Mouse (Mus musculus) left cerebral cortex, adult 2 months (tissue): ENCODE data around the gene Myrip. TPM values are rescaled to one million over a fixed set of nuclear protein-coding genes. Genes with fewer than 3 reads are reported as not detected.

Experiments used
- DNase-seq, 2 experiments: peaks; one replicate each; pipeline ENCODE4 v3.0.0; 2021 to 2022; ENCODE audit warnings: low spot score in 2 of 2, mixed read lengths in 1 of 2; ENCODE audit errors: extremely low spot score in 1 of 2
- H3K27ac ChIP-seq: fragments of 200-600 bp; 2 replicates; pipeline ENCODE4 v1.8.1; 2022
- H3K4me3 ChIP-seq: fragments of 200-600 bp; 2 replicates; pipeline ENCODE4 v1.8.1; 2022
- CTCF ChIP-seq: fragments of 200-600 bp; IDR thresholded peaks from 2 replicates; pipeline ENCODE4 v1.8.1; 2022; ENCODE audit warnings: antibody characterized with exemption, mild to moderate bottlenecking, moderate library complexity
- intact Hi-C: fragments of 180-260 bp; cut with DNase I; formaldehyde crosslinking; loops from one replicate; pipeline ENCODE4 v1.15.1; 2025
- total RNA-seq, 2 experiments: library from RNA; stranded (reverse); gene quantifications; 2 replicates each; pipeline ENCODE4 v1.2.3; 2021

Gene Myrip
- total RNA-seq, 2 experiments from 2014 or later = 86.1 to 91.1 TPM

DNA sequence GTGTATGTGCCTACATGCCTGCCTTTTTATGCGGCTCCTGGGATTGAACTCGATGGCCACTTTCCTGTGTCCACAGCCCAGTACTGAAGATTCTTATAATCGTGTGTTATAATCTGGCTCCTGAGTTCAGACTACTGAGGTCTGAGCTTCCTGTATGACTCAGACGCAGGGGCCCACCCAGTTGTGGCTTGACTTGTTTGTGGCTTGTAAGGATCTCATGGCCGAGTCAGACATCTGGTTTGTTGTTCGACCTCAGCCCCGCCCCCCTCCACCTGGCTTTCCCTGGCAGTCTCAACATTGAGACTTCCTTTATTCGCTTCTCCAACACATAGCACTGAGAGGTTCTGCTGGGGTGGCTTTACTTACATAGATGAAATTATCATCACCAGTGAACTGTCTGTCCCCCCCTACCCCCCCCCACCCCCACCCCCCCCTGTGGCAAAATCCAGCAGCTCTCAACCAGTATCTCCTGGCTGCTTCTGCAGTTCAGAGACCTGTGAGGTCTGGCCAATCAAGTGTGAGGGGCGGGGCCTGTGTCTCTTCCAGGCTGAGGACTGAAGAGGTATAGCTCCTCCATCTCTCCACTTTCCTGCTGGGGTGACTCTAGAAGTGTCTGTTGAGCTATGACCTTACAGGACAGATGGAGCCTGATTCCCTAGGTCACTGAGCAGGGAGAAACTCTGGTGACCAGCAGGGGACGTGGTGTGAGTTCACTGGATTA is 38.8 kb downstream of the Myrip start:
- intact Hi-C loops = no loop called here

DNA sequence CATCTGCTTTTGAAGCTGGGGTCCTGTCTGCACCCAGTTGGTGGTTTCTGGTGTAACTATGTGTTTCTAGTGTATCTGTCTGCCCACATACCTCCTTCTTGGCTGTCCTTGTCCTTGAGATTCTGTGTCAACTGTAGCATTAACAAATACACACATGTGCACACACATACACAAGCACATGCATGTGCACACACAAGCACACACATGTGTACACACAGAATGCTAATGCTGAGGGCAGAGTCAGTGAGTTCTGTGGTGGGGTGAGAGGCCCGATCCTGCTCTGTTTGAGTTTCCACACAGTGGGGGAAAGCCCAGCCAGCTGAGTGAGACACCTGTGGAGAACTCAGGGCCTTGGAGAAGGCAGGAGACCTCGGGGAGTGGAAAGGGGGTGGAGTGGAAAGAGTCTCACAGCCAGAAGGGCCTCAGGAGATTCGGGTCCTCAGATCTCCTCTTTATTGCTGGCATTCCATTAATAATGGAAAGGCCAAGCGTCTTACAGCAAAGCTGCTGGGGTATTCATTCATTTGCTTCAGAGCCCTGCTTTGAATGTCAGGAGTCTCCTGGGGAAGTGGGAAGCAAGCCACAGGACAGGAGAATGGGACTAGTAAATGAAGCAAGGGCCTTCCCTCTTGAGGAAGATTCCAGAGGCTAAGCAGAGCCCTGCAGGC is 41.9 kb downstream of the Myrip start:
- Histone ChIP-seq H3K4me3 (no peak overlapping the region), H3K27ac (peak overlapping the region; percentile 32; the same call in 1 of the 2 replicates)
- intact Hi-C loops = no loop called here
- no peak for DNase-seq
- TF ChIP-seq CTCF = no peak

More for the DNA sequence above, 38.8 kb downstream of the Myrip start:
- Histone ChIP-seq H3K27ac (no peak overlapping the region), H3K4me3 (no peak overlapping the region)
- DNase-seq = no peak
- no peak for TF ChIP-seq CTCF

DNA sequence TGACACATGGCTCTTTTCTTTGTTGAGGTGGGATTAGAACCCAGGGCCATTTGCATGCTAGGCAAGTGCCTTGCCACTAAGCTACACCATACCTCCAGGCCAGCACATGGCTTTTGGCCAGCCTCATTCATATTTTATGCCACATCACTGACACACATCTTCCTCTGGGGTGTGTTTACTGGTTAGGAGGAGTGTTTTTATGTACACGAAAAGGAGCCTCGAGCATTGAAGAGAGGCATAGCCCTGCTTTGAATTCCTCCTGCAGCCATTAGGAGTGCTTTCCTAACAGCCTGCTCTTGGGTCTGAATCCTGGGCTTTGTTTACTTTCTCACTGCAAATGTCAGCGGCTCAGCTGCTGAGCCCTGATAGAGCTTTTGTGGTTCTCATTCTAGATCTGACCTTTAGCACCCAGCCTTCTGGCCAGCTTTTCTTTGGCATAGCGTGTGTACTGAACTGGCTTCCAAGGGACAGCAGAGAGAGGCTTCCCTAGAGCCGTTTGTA is 44.4 kb downstream of the Myrip start:
- intact Hi-C loops = no loop called here
- no peak; the same call in 1 of the 2 replicates for TF ChIP-seq CTCF
- H3K27ac ChIP-seq = peak overlapping the region; percentile 42
- no peak overlapping the region for H3K4me3 ChIP-seq
- no peak for DNase-seq

DNA sequence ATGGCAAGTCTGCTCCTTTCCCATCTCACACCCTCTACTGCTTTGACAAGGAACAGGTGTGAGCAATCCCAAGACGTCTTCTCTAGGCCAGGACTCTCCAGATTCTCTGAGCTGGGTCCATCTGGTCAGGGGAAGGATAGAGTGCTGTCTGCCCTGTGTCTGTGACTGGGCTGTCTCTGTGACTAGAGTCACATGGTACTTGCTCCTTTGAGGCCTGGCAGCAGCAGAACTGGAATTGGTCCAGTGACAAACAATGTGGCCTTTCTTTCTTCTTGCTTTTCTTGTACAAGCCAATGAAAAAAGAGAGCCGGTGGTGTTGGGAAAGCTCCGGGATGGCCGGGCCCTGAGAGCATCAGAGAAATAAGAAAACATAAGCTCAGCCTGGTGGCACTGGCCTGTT is 47.8 kb downstream of the Myrip start:
- DNase-seq = peak; percentile 30 to 58
- TF ChIP-seq CTCF = no peak
- Histone ChIP-seq H3K27ac (peak overlapping the region; percentile 66), H3K4me3 (no peak overlapping the region)
- intact Hi-C loops = no loop called here

DNA sequence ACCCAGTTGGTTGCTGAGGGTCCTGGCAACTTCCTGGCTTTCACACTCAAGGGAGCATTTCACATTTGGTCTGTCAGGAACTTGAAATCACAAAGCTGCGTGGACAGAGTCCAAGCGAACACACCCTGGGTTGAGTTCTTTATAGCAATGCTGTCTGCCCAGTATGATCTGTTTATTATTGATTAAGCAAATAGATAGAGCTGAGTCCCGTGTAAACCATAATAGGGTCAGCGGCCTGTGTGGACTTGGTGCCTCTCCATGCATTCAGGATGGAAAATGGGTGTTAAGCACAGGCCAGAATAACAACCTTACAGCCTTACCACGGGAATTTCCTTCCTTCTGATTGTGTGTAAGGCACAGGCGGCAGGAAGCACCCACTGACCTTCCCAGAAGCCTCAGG is 49.0 kb downstream of the Myrip start:
- no peak overlapping the region for H3K27ac ChIP-seq
- DNase-seq = no peak
- intact Hi-C loops = no loop called here
- TF ChIP-seq CTCF = no peak
- no peak overlapping the region for H3K4me3 ChIP-seq

DNA sequence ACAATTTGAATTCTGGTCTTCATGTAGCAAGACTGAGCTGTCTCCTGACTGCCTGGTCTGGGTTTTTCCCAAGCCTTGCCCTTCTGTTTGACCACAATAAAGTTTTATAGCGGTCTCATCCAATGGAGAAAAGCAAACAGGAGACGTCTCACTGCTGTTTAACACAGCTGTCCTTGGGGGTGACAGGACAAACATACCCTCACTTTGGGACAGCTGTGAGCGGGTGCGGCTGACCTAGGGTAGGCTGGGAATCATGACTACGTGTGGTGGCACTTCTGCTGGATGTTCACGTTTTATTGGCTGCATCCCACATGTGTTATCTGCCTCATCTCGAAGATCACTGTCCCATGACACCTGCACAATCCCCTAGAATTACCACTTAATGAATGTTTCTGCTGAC is 49.7 kb downstream of the Myrip start:
- DNase-seq = no peak
- TF ChIP-seq CTCF = no peak
- intact Hi-C loops = no loop called here
- H3K27ac ChIP-seq = no peak overlapping the region
- no peak overlapping the region for H3K4me3 ChIP-seq

DNA sequence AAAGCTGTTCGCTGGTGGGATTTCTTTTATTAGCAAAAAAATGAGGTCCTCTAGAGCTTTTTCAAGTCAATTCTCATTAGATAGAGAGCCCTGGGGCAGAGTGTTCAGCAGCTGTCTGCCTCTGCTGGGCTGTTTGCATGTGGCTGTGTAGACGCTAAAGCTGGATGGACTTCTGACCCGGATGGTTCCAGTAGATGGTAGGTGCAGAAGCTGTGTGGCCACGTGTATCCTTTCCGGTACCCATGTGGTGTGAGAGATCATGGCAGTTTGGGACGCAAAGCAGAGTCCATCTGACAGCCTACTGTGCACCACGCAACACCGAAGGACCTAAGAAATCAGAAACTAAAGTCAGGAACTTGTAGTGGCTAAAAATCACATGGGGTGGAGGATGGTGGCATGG is 50.2 kb downstream of the Myrip start:
- TF ChIP-seq CTCF = no peak
- Histone ChIP-seq H3K4me3 (no peak overlapping the region), H3K27ac (no peak overlapping the region)
- intact Hi-C loops = no loop called here
- no peak for DNase-seq

DNA sequence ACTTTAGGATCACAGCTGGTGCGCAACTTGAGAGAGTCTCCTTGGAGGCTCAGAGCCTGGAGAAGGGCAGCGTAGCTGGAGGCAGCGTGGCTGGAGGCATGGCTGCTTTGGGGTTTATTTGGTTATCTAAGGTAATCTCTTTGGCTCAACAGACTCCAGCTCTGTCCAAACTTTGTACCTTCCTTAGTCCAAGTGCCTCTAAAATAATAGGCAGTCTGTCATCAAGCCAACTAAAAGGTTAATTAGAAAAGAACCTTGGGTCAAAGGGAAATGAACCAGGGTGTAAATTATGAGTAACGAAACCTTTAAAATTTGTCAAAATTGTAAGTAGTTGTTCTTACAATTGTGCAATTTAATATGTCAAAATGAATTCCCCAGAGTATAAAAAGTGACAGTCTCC is 51.7 kb downstream of the Myrip start:
- H3K4me3 ChIP-seq = no peak overlapping the region
- H3K27ac ChIP-seq = no peak overlapping the region
- intact Hi-C loops = no loop called here
- no peak for DNase-seq
- TF ChIP-seq CTCF = no peak

DNA sequence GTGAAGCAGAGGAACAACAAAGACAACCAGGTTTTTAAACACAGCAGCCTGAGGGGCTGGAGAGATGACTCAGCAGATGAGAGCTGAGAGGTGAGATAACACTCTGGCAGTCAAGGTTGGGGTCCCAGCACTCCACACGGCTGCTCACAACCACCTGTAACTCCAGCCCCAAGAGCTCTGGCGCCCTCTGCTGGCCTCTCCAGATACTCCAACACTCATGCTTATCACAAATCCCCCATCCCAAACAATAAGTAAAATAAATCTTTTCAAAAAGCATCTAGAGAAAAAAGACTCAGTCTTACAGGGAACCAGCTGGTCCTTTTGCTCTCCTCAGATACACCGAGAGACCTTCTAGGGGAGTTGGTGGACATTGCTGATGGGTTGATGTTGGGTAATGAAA is 52.7 kb downstream of the Myrip start:
- H3K4me3 ChIP-seq = no peak overlapping the region
- peak; percentile 38 for TF ChIP-seq CTCF
- intact Hi-C loops = no loop called here
- peak overlapping the region; percentile 62 for H3K27ac ChIP-seq
- DNase-seq = no peak

DNA sequence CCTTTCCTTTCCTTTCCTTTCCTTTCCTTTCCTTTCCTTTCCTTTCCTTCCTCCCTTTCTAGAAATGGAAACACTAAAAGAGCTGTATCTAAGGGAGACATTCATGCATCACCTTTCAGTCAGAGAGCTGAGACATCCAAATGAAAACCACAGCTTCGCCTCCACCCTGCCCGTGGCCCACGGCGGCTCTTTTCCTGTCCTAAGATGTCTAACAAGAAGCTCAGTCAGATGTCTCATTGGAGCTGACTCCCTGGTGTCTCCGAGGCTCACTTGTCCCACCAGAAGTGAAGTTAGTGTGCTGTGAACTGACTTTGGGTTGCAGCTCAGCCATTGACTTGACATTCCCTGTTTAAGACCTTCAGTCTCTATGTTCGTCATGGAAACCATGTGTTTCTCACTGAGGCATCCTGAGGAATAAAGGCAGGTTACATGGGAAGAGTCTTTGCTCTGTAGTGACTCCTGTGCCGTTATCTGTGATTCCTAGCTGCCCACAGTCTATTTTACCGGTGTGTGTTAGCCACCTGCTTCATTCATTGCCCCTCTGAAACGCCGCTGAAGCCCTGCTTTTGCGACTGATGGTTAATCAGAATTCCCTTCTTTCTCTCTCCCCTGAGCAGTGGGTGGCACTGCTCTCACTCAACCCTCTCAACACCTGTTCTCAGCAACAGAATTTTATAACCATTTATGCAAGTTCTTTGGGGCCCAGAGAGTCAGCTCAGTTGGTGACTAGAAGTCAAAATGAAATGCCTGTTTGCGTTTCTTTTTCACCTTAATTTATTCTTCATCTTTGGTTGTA is 53.4 kb downstream of the Myrip start:
- intact Hi-C loops = no loop called here
- DNase-seq = no peak
- Histone ChIP-seq H3K4me3 (no peak overlapping the region), H3K27ac (peak overlapping the region; percentile 83)
- TF ChIP-seq CTCF = no peak

DNA sequence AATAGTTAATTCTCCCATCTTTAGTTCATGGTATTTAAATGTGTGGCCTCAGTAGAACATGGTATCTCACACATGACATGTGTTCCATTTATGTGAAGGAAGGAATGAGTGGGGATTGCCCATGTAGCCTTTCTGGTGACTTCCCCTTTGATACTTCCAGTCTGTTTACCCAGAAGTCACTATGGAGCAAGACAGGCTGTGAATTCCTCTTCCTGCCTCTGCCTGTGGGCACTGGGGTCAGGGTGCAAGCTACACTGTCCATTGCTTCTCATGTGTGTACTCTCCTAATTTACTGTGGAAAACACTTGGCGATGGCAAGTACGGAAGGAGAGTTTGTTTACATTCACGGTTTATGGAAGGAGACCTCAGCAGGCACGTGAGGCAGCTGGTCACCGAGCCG is 55.2 kb downstream of the Myrip start:
- H3K4me3 ChIP-seq = no peak overlapping the region
- peak overlapping the region; percentile 36; the same call in 1 of the 2 replicates for H3K27ac ChIP-seq
- intact Hi-C loops = no loop called here
- TF ChIP-seq CTCF = no peak
- no peak for DNase-seq

DNA sequence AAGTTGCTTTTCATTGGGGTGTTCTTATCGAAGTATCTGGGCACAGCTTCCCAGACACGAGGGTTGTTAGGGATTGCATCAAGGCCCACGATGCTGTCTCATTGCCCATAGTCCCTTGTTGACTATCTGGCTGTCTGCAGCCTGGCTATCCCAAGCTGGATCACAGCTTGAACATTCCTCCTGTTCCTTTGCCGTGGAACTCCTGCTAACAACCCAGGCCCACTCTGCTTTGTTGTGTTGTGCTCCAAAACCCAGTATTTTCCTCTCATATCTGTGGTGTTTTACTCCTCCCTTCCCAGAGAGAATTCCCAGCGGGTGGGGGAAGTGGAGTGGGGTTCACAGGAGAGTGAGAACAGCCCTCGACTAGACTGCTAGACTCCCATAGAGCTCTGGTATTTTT is 56.7 kb downstream of the Myrip start:
- H3K27ac ChIP-seq = no peak overlapping the region
- DNase-seq = no peak
- intact Hi-C loops = no loop called here
- no peak overlapping the region for H3K4me3 ChIP-seq
- no peak for TF ChIP-seq CTCF
